Mouse (Mus musculus): Measurements from ENCODE around the gene Rac3. TPM values are rescaled to one million over a fixed set of nuclear protein-coding genes. Genes with fewer than 3 reads are reported as not detected.
"Not testable (repeated sequence)": the region's sequence is repeated elsewhere in the genome, so short reads cannot be mapped to it uniquely, and the experiment has no call there.

Gene Rac3
- polyA plus RNA-seq, 1 experiment from 2014 or later, result 267 TPM

DNA sequence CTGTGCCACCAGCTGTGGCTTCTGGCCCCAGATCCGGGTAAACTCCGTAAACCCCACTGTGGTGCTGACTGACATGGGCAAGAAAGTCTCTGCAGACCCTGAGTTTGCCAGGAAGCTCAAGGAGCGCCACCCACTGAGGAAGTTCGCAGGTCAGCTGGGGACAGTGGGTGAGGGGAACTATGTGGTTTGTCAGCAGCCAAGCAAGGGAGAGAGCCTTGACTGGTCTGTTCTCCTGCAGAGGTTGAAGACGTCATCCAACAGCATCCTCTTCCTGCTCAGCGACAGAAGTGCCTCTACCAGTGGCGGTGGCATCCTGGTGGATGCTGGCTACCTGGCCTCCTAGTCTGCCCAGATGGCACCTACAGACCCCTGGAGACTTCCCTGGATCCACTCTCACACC is 45.8 kb downstream of the Rac3 start:
- H3K36me3 ChIP-seq; H3K9me3 ChIP-seq; H3K27me3 ChIP-seq; ATAC-seq (ENCODE audit: low read depth); H3K27ac ChIP-seq (replicated peaks); H3K9ac ChIP-seq; H3K4me1 ChIP-seq (replicated peaks); H3K4me2 ChIP-seq; H3K4me3 ChIP-seq: not testable (repeated sequence)
- WGBS, result 75% methylated on average over 4 of the region's 7 CpGs

DNA sequence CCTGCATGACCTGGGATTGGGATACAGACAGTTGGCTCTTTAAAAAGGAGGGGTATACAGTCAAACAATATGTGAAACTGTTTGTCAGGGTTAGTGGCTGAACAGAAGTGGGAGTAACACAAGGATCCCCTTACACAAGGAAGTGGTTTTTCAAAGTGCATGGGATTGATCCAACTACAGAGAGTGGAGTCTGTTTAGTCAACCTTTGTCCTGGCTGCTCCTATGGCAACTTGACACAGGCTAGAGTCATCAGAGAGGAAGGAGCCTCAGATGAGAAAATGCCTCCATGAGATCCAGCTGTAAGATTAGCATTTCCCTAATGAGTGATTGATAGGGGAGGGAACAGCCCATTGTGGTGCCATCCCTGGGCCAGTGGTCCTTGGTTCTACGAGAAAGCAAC is 46.9 kb downstream of the Rac3 start:
- Histone ChIP-seq H3K4me1 (replicated peaks) (no peaks in the 10 kb centered on the region), H3K27me3 (no peaks in the 10 kb centered on the region), H3K27ac (replicated peaks) (no peak overlapping the region), H3K9me3 (no peaks in the 10 kb centered on the region), H3K9ac (no peak overlapping the region), H3K36me3 (no peaks in the 10 kb centered on the region), H3K4me2 (no peak overlapping the region), H3K4me3 (no peak overlapping the region)
- no peak for ATAC-seq (ENCODE audit: low read depth)
- WGBS, result 57% methylated on average over 1 of the region's 1 CpGs

DNA sequence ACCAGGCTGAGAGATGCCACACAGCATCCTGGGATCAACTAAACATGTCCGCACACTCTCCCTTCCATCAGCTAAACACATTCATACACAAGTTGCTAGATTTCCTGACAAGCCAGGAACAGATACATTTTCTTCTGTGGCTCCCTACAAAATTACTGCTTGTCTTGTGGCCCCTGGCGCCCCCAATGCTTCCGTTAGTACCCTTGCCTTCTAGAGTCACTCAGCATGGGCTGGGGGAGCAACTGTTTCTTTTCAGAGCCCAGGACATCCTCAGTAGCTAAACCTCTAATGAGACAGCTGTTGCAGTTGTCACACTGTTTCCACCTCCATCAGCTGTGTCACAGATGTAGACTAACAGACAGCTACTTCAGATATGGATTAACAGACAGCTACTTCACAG is 51.5 kb downstream of the Rac3 start:
- 92% methylated on average over 3 of the region's 3 CpGs for WGBS
- Histone ChIP-seq H3K36me3 (no peaks in the 10 kb centered on the region), H3K9me3 (no peaks in the 10 kb centered on the region), H3K27me3 (no peaks in the 10 kb centered on the region), H3K4me3 (no peak overlapping the region), H3K4me2 (no peak overlapping the region), H3K9ac (no peak overlapping the region), H3K4me1 (replicated peaks) (peaks cover 16% of the 10 kb centered on the region; the same call in 1 of the 2 replicates), H3K27ac (replicated peaks) (no peak overlapping the region)
- ATAC-seq (ENCODE audit: low read depth), result no peak

Other genes with a start within 250 kb of the Rac3 start
- gene Mrpl12, start 236.9 kb upstream of the Rac3 start, polyA plus RNA-seq (2015; fragmentation: Nextera tagmentation; extraction: Ambion mirVana), result 123 and 124 TPM in 2 replicates
- gene Slc25a10, start 229.6 kb upstream of the Rac3 start, polyA plus RNA-seq (2015; fragmentation: Nextera tagmentation; extraction: Ambion mirVana), result 29.3 and 31.1 TPM in 2 replicates
- 0.20 and 0.28 TPM in 2 replicates for gene Gcgr, start 190.8 kb upstream of the Rac3 start, polyA plus RNA-seq (2015; fragmentation: Nextera tagmentation; extraction: Ambion mirVana)
- 201 and 236 TPM in 2 replicates for gene Mcrip1, start 171.7 kb upstream of the Rac3 start, polyA plus RNA-seq (2015; fragmentation: Nextera tagmentation; extraction: Ambion mirVana)
- not detected in 2 replicates for gene Ppp1r27, start 170.3 kb upstream of the Rac3 start, polyA plus RNA-seq (2015; fragmentation: Nextera tagmentation; extraction: Ambion mirVana)
- 329 and 382 TPM in 2 replicates for gene P4hb, start 148.2 kb upstream of the Rac3 start, polyA plus RNA-seq (2015; fragmentation: Nextera tagmentation; extraction: Ambion mirVana)
- gene Arhgdia, start 139.8 kb upstream of the Rac3 start, polyA plus RNA-seq (2015; fragmentation: Nextera tagmentation; extraction: Ambion mirVana), result 529 and 543 TPM in 2 replicates
- gene Alyref, start 123.1 kb upstream of the Rac3 start, polyA plus RNA-seq (2015; fragmentation: Nextera tagmentation; extraction: Ambion mirVana), result 292 and 326 TPM in 2 replicates
- gene Anapc11, start 123.0 kb upstream of the Rac3 start, polyA plus RNA-seq (2015; fragmentation: Nextera tagmentation; extraction: Ambion mirVana), result 175 and 192 TPM in 2 replicates
- 0.81 TPM in 1 of 2 replicates, not detected in the other for gene Npb, start 113.0 kb upstream of the Rac3 start, polyA plus RNA-seq (2015; fragmentation: Nextera tagmentation; extraction: Ambion mirVana)
- gene Pcyt2, start 103.5 kb upstream of the Rac3 start, polyA plus RNA-seq (2015; fragmentation: Nextera tagmentation; extraction: Ambion mirVana), result 167 and 175 TPM in 2 replicates
- gene Sirt7, start 96.2 kb upstream of the Rac3 start, polyA plus RNA-seq (2015; fragmentation: Nextera tagmentation; extraction: Ambion mirVana), result 52.0 and 55.2 TPM in 2 replicates
- 35.5 and 36.0 TPM in 2 replicates for gene Mafg, start 87.9 kb upstream of the Rac3 start, polyA plus RNA-seq (2015; fragmentation: Nextera tagmentation; extraction: Ambion mirVana)
- 24.7 and 24.8 TPM in 2 replicates for gene Pycr1, start 77.7 kb upstream of the Rac3 start, polyA plus RNA-seq (2015; fragmentation: Nextera tagmentation; extraction: Ambion mirVana)
- 0.66 and 1.7 TPM in 2 replicates for gene Myadml2, start 73.3 kb upstream of the Rac3 start, polyA plus RNA-seq (2015; fragmentation: Nextera tagmentation; extraction: Ambion mirVana)
- 2.5 and 2.7 TPM in 2 replicates for gene Notum, start 60.3 kb upstream of the Rac3 start, polyA plus RNA-seq (2015; fragmentation: Nextera tagmentation; extraction: Ambion mirVana)
- 131 and 141 TPM in 2 replicates for gene Aspscr1, start 48.5 kb upstream of the Rac3 start, polyA plus RNA-seq (2015; fragmentation: Nextera tagmentation; extraction: Ambion mirVana)
- gene Cenpx, start 7.7 kb upstream of the Rac3 start, polyA plus RNA-seq (2015; fragmentation: Nextera tagmentation; extraction: Ambion mirVana), result 91.2 and 101 TPM in 2 replicates
- gene Lrrc45, start 7.5 kb upstream of the Rac3 start, polyA plus RNA-seq (2015; fragmentation: Nextera tagmentation; extraction: Ambion mirVana), result 64.4 and 66.0 TPM in 2 replicates
- gene Dcxr, start 5.8 kb downstream of the Rac3 start, polyA plus RNA-seq (2015; fragmentation: Nextera tagmentation; extraction: Ambion mirVana), result 10.6 and 13.0 TPM in 2 replicates
- 0.99 and 1.2 TPM in 2 replicates for gene Cbr2, start 10.6 kb downstream of the Rac3 start, polyA plus RNA-seq (2015; fragmentation: Nextera tagmentation; extraction: Ambion mirVana)
- gene Hmga1b, start 41.3 kb downstream of the Rac3 start, polyA plus RNA-seq (2015; fragmentation: Nextera tagmentation; extraction: Ambion mirVana), result 2.4 and 2.5 TPM in 2 replicates
- 89.7 and 105 TPM in 2 replicates for gene Rfng, start 62.7 kb downstream of the Rac3 start, polyA plus RNA-seq (2015; fragmentation: Nextera tagmentation; extraction: Ambion mirVana)
- 243 and 255 TPM in 2 replicates for gene Gps1, start 62.8 kb downstream of the Rac3 start, polyA plus RNA-seq (2015; fragmentation: Nextera tagmentation; extraction: Ambion mirVana)
- 39.8 and 49.0 TPM in 2 replicates for gene Dus1l, start 74.9 kb downstream of the Rac3 start, polyA plus RNA-seq (2015; fragmentation: Nextera tagmentation; extraction: Ambion mirVana)
- gene Fasn, start 103.1 kb downstream of the Rac3 start, polyA plus RNA-seq (2015; fragmentation: Nextera tagmentation; extraction: Ambion mirVana), result 63.8 and 67.4 TPM in 2 replicates
- 3.9 and 4.2 TPM in 2 replicates for gene Ccdc57, start 211.4 kb downstream of the Rac3 start, polyA plus RNA-seq (2015; fragmentation: Nextera tagmentation; extraction: Ambion mirVana)
- 12.7 and 16.8 TPM in 2 replicates for gene Slc16a3, start 227.0 kb downstream of the Rac3 start, polyA plus RNA-seq (2015; fragmentation: Nextera tagmentation; extraction: Ambion mirVana)

All from neural tube, embryonic 13.5 days (tissue).